Mouse (Mus musculus) left cerebral cortex, adult 11 months (tissue): ENCODE measurements at regions not wholly inside any gene's neighbourhood (a gene's known extent, or its start where the extent isn't known, plus 50 kb on each side); places are given as distances from the start of the nearest gene placed in this dataset.
A peak's percentile ranks its signal among the peaks of the same experiment; 100 is the strongest.

Experiments
- DNase-seq: peaks from one replicate; pipeline ENCODE4 v3.0.0; 2022; ENCODE audit warnings: low spot score

DNA sequence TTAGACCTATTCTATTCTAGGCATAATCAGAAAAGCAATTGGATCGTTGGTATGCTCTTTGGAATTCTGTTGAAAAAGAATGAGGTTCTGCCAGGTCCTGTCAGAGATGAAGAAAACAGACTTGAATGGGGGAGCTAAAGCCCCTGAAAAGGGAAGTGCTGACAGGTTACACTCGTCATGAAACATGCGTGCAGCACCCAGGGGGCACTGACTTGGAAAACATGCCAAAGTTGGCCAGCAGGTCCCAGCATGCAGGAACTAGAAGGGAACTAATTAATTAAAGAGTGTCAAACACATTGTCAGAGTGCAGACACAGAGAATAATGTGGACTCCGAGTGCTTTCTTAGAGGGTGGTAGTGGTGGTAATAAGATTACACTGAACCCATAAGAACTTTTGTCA lies 346.2 kb upstream of the Smarca2 start:
- DNase-seq = no peak

DNA sequence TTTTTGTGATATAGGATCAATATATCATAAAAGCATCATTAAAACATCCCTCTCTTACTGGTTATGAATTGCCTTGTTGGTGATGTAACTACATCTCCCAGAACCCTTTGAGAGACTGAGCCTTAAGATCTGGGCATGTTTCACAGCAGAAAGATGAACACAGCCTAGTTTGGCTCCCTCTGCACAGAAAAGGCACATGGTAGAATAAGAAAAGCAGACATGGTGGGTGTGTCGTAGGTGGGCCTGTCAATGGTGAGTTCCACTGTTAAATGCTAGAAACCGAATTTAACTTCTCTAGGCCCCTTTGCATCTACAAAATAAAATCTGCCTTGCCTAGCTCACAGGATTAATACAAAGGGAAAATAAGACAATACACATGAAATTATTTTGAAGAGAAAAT lies 343.3 kb upstream of the Smarca2 start:
- DNase-seq = peak; percentile 49

GRCm38 (mm10) chr19:26296360-26296759 lies 308.5 kb upstream of the Smarca2 start:
- no peak for DNase-seq

- peak; percentile 8 for DNase-seq
Measured at GRCm38 (mm10) chr19:26308477-26309135, 296.2 kb upstream of the Smarca2 start.

DNA sequence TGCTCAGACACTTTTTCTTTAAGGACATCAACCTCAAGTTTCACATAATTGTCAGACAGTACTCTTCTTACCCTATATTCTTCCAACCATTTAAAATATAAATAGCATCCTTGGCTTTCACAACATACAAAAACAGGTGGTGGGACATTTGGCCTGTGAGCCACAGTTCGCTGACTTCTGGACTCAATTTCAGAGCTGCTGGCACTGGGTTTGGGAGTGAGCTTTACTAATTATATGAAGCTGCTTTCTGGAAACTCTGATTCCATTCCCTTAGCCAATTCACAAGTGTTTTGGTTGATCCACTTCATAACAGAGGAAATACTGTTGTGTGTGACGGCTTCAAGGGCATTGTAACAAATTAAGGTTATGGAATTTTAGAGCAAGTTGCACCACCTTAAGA lies 285.9 kb upstream of the Smarca2 start:
- DNase-seq = no peak

- DNase-seq = no peak
Measured at GRCm38 (mm10) chr19:26323682-26324081, 281.2 kb upstream of the Smarca2 start.

- no peak for DNase-seq
Measured at GRCm38 (mm10) chr19:26339120-26339519, 265.7 kb upstream of the Smarca2 start.

GRCm38 (mm10) chr19:26340155-26340554 lies 264.7 kb upstream of the Smarca2 start:
- no peak for DNase-seq

DNA sequence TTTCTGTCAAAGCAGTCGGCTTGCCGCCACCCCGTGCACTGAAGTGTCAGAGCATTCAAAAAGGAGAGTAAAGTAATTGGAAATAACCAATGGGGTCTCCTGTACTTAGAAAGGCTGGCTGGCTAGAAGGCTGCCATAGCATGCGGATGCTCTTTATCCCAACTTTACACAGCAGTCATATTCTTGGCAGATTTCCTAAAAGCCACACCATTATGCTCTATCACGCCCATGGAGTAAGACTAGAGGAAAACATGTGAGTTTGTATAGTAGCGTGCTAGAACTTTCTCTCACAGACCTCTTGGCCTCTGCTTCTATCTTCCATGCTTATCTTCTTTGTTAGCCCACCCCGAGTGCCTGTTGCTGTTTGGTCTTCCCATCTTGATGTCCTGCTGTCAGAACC lies 249.8 kb upstream of the Smarca2 start:
- no peak for DNase-seq

GRCm38 (mm10) chr19:26383961-26384381 lies 220.9 kb upstream of the Smarca2 start:
- no peak for DNase-seq

DNA sequence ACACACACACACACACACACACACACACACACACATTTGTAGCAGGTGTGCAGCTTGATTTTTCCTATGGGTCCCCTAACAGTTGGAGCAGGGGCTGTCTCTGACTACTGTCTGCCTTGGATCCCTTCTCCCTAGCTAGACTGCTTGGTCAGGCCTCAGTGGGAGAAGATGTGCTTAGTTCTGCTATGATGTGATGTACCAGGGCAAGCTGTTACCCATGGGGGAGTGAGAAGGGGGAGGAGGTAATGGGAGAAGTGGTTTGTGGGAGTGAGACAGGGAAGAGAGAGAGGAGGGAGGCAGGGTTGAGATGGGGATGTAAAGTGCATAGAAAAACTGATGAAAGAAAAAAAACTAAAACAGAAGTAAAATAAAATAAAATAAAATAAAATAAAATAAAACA lies 218.8 kb upstream of the Smarca2 start:
- DNase-seq = no peak

DNA sequence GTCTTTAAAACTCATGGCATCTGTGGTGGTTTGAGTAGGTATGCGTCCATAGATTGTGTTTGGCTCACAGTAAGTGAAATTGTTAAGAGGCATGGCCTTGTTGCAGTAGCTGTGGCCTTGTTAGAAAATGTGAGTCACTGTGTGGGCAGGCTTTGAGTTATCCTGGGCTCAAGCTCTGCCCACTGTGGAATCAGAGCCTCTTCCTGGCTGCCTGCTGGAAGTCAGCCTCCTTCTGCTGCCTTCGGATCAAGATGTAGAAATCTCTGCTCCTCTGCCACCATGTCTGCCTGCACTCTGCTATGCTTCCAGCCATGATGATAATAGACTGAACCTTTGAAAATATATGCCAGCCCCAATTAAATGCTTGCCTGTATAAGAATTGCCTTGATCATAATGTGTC lies 192.2 kb upstream of the Smarca2 start:
- no peak for DNase-seq

DNA sequence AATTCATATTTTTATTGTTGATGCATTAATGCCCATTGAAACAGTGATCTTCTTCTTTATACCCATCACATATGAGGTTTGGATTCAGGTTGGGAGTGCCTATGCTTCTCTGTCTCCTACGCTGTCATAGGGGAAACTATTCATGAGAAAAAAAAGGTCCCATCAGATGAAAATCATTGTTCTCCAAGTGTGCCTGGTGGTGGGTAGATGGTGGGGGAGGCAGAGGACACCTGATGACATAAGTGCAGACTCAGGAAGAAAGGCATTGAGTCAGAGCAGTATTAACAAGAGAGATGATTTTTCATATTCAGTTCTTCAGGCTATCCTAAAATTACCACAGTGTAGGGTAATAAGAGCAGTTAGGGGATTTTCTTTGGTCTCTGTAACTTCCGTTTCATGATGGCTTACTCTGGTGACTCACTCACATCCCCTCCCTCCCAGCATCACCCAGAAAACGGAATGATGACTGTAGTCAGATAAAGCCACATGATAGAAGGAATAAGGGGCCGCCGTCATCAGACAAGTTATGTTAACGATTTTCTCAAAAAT lies 190.3 kb upstream of the Smarca2 start:
- DNase-seq = peak; percentile 8

DNA sequence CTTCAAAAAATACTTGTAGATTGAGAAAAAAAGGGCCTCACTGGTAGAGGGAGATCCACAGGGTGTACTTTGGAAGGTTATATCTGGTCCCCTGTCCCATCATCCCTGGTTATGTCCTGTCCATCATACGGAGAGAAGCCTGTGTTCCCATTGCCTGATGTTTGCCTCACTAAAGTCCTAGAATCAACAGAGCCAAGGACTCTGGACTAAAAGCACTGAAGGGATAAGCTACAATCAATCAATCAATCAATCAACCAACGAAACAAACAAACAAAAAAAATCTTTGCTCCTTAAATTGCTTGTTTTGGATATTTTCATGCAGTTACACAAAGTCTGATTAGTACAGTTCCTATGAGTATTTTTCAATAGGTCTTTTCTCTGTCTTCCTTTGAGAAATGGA lies 185.1 kb upstream of the Smarca2 start:
- DNase-seq = no peak

- DNase-seq = no peak
Measured at GRCm38 (mm10) chr19:26439163-26439562, 165.7 kb upstream of the Smarca2 start.

DNA sequence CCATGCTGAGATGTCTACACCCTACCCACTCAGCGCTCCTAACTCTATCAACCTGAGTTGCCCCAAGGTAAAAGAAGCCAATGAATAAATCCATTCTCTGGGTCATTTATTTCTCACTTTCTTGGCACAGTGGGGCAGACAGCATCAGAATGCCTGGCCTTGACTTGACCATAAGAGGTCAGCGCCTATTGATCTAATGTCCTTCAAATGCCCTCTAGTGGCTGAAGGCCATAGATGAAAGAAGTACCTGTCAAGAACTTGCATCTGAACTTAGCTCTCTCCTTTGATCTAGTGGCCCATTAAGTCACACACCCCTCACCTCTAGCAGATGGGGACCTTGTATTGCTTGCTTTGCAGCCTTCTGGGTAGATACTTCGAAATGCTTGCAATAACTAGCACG lies 159.5 kb upstream of the Smarca2 start:
- no peak for DNase-seq

GRCm38 (mm10) chr19:26447427-26448023 lies 157.3 kb upstream of the Smarca2 start:
- DNase-seq = no peak

DNA sequence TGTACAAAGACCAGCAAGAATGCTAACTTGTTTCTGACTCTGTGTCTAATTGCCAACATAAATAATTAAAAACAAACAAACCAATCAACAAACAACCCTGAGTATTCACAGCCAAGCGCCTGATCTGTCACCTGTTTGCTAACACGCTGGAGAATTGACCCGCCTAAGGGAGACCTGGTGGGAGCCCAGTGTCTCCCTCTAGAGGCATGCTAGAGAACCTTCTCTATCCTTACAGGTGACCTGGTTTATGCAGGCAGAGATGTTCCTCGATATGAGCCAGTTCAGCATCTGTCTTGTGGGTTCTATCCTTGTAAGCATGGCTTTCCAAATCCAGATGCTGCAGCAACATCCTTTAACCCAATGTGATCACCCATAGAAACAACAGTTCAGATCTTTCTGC lies 143.1 kb upstream of the Smarca2 start:
- no peak for DNase-seq

- no peak for DNase-seq
Measured at GRCm38 (mm10) chr19:26465228-26465627, 139.6 kb upstream of the Smarca2 start.

DNA sequence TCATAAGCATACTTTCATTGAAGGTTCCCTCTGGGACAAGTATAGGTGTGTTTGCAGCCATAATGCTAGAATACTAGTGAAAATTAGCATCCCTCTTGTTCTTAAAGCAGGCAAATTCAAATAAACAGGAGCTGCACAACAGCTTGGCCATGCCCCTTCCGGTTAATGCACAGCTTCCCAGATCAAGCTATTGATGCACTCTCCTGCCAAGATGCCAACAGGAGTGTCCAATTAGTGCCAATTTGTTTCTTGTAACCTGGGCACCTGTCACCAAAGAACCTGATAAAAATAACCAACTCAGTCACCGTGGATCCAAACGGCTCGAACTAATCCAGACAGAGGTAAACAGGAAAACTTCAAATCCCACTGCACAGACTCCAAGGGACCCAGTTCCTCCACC lies 138.6 kb upstream of the Smarca2 start:
- no peak for DNase-seq

GRCm38 (mm10) chr19:26467179-26467651 lies 137.6 kb upstream of the Smarca2 start:
- DNase-seq = no peak

DNA sequence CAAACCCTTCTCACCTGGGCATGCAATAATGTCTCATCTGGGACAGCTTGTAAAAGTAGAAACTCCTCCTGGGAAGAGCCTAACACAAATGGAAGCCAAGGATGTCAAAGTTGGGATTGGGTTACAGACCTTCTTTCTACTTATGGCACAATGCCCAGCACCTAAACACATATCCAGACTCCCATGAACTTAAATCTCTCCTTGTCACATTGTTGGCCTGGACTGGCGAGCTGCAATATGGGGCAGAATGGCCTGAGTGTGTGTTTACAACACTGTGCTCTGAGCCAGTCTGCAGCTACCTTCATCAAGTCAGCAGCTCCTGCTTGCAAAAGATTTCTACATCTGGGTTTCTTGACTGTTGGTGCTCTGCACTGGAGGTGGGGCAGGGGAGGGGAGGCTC lies 132.2 kb upstream of the Smarca2 start:
- no peak for DNase-seq

DNA sequence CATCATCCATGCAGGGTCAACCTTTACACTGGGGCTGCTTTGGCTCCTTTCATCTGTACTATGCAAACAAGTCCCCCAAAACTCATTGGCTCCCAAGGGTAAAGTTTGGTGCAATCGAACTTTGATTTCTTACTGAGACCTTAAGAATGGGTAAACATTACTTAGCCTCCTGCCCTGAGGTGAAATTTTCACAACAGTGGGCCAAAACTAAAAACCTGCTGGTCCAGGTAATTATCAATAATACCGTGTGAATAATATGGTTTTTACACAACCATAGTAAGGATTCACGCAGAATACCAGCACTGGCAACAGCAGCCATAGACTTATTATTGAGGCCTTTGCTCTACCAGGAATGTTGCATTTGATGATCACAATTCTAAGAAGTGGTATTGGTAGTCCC lies 131.6 kb upstream of the Smarca2 start:
- DNase-seq = no peak

DNA sequence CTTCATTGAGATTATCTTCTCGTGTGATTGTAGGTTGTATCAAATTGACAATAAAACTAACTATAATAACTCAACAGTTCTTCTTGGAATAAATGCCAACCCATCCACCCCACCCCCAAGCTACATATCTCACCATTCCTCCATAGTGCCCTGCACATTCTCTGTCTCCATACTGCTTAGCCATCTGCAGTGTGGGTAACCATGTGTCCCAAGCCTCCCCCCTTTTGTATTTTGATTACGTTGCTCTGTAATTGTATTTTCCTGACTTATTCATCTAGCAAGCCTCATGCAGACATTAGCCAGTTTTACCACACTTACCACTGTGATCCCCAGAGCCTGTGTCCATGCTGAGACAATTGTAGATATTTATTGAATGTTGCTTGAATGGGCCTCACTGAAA lies 129.7 kb upstream of the Smarca2 start:
- no peak for DNase-seq
